Mouse (Mus musculus) ZHBTc4 (cell line): ENCODE results near the gene Gnptg.
"Not testable (repeated sequence)": the region's sequence is repeated elsewhere in the genome, so short reads cannot be mapped to it uniquely, and the experiment has no call there.

Source experiments
- DNase-seq: peaks from one replicate; pipeline ENCODE4 v3.0.0-alpha.2; 2011; ENCODE audit warnings: low read depth, low spot score

The Gnptg gene

GRCm38 (mm10) chr17:25243131-25243780, 3.3 kb upstream of the Gnptg start:
- DNase-seq, result peak; percentile 72

GRCm38 (mm10) chr17:25235635-25236034, 4.3 kb downstream of the Gnptg start:
- no peak for DNase-seq

- DNase-seq, result not testable (repeated sequence)
Measured at GRCm38 (mm10) chr17:25231621-25232020, 8.3 kb downstream of the Gnptg start.

- no peak for DNase-seq
Measured at GRCm38 (mm10) chr17:25230700-25231099, 9.2 kb downstream of the Gnptg start.

- not testable (repeated sequence) for DNase-seq
Measured at GRCm38 (mm10) chr17:25230014-25230655, 9.8 kb downstream of the Gnptg start.

GRCm38 (mm10) chr17:25227991-25228390, 11.9 kb downstream of the Gnptg start:
- DNase-seq, result no peak

- DNase-seq, result no peak
Measured at GRCm38 (mm10) chr17:25225659-25226058, 14.3 kb downstream of the Gnptg start.

- DNase-seq, result no peak
Measured at GRCm38 (mm10) chr17:25224586-25225222, 15.2 kb downstream of the Gnptg start.

- no peak for DNase-seq
Measured at GRCm38 (mm10) chr17:25222951-25223601, 16.8 kb downstream of the Gnptg start.

- not testable (repeated sequence) for DNase-seq
Measured at GRCm38 (mm10) chr17:25222504-25222940, 17.4 kb downstream of the Gnptg start.

GRCm38 (mm10) chr17:25221821-25222503, 18.0 kb downstream of the Gnptg start:
- DNase-seq, result peak; percentile 84

- no peak for DNase-seq
Measured at GRCm38 (mm10) chr17:25220746-25221145, 19.2 kb downstream of the Gnptg start.

- DNase-seq, result no peak
Measured at GRCm38 (mm10) chr17:25219492-25220295, 20.2 kb downstream of the Gnptg start.

GRCm38 (mm10) chr17:25218967-25219366, 21.0 kb downstream of the Gnptg start:
- DNase-seq, result no peak

GRCm38 (mm10) chr17:25215431-25215830, 24.5 kb downstream of the Gnptg start:
- DNase-seq, result peak; percentile 59

GRCm38 (mm10) chr17:25211705-25212104, 28.2 kb downstream of the Gnptg start:
- no peak for DNase-seq

- no peak for DNase-seq
Measured at GRCm38 (mm10) chr17:25210680-25211466, 29.1 kb downstream of the Gnptg start.

- no peak for DNase-seq
Measured at GRCm38 (mm10) chr17:25210006-25210405, 29.9 kb downstream of the Gnptg start.

GRCm38 (mm10) chr17:25202401-25202800, 37.5 kb downstream of the Gnptg start:
- DNase-seq, result peak; percentile 67

GRCm38 (mm10) chr17:25189091-25189490, 50.8 kb downstream of the Gnptg start:
- DNase-seq, result no peak
